Mouse (Mus musculus) heart, postnatal 0 days (tissue): ENCODE results near the gene Gm45233.

Experiments
- CTCF ChIP-seq: IDR thresholded peaks from 2 replicates; pipeline ENCODE4 v1.5.1; 2016; ENCODE audit warnings: antibody characterized with exemption, control low read depth, low read depth
- EP300 ChIP-seq: IDR thresholded peaks from 2 replicates; pipeline ENCODE4 v1.6.1; 2016; ENCODE audit warnings: antibody characterized with exemption, low read depth

DNA sequence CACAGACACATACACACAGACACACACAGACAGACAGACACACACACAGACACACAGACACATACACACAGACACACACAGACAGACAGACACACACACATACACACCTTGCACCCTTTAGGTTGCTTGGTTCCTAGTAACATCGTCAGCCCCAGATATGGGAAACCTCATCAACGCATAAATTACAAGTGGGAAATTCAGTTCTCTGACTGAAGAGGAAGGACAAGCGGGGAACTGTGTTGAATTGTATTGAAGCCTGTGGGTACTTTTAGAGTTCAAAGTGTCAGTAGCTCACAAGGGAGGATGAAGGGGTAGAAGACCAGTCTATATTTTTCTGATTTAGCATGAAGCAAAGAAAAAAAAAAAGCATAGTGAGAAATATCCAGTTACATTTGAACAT is 36.4 kb upstream of the Gm45233 start:
- no peak for TF ChIP-seq CTCF
- no peak for TF ChIP-seq EP300
